Mouse (Mus musculus): ENCODE data around the gene Hist1h2ae. TPM values are rescaled to one million over a fixed set of nuclear protein-coding genes. Genes with fewer than 3 reads are reported as not detected.
"Not testable (repeated sequence)": the region's sequence is repeated elsewhere in the genome, so short reads cannot be mapped to it uniquely, and the experiment has no call there.

Gene Hist1h2ae
- total RNA-seq, 1 experiment = 587 TPM

- Histone ChIP-seq H3K36me3 (ENCODE audit: control insufficient read depth, insufficient read depth, low read length, poor library complexity, severe bottlenecking) (no peaks in the 10 kb centered on the region), H3K9me3 (ENCODE audit: control insufficient read depth, insufficient read depth, low read depth, low read length) (no peaks in the 10 kb centered on the region), H3K27ac (ENCODE audit: insufficient read depth, low read depth, low read length, poor library complexity, severe bottlenecking) (no peak overlapping the region), H3K4me3 (ENCODE audit: insufficient read depth in 1 of 2, low read depth in 1 of 2, low read length in 2 of 2, poor library complexity in 1 of 2, severe bottlenecking in 1 of 2) (no peak overlapping the region), H3K4me1 (ENCODE audit: control insufficient read depth in 2 of 2, insufficient read depth in 2 of 2, low read length in 2 of 2, poor library complexity in 1 of 2) (peaks cover 7 to 13% of the 10 kb centered on the region in 2 experiments), H3K9ac (ENCODE audit: insufficient read depth, low read depth, low read length, poor library complexity, severe bottlenecking) (no peak overlapping the region)
- no peak for DNase-seq (ENCODE audit: low read depth, low spot score)
- TF ChIP-seq MAFK (IDR thresholded peaks at IDR 0.05; ENCODE audit: insufficient read depth, low read depth, low read length) (no peak), ZNF384 (IDR thresholded peaks at IDR 0.05; ENCODE audit: low read depth, low read length) (no peak), CHD2 (IDR thresholded peaks at IDR 0.05; ENCODE audit: low read depth, low read length) (no peak), ZC3H11A (IDR thresholded peaks at IDR 0.05; ENCODE audit: borderline replicate concordance, low read depth, low read length) (no peak), HCFC1 (IDR thresholded peaks at IDR 0.05; ENCODE audit: borderline replicate concordance, insufficient read depth, low read length) (no peak)
- in situ Hi-C loops (cut with MboI; ENCODE audit: low sequenced_read_pairs in 2 of 2, unreplicated experiment in 2 of 2) = no loop called here
Measured at GRCm38 (mm10) chr13:23592614-23593013, 21.6 kb upstream of the Hist1h2ae start.

- H3K9me3 ChIP-seq (ENCODE audit: control insufficient read depth, insufficient read depth, low read depth, low read length); H3K36me3 ChIP-seq (ENCODE audit: control insufficient read depth, insufficient read depth, low read length, poor library complexity, severe bottlenecking); H3K4me3 ChIP-seq (ENCODE audit: insufficient read depth in 1 of 2, low read depth in 1 of 2, low read length in 2 of 2, poor library complexity in 1 of 2, severe bottlenecking in 1 of 2); DNase-seq (ENCODE audit: low read depth, low spot score); H3K27ac ChIP-seq (ENCODE audit: insufficient read depth, low read depth, low read length, poor library complexity, severe bottlenecking); in situ Hi-C loops (cut with MboI; ENCODE audit: low sequenced_read_pairs in 2 of 2, unreplicated experiment in 2 of 2); H3K9ac ChIP-seq (ENCODE audit: insufficient read depth, low read depth, low read length, poor library complexity, severe bottlenecking): not testable (repeated sequence)
- peaks cover 7 to 14% of the 10 kb centered on the region in 2 experiments for H3K4me1 ChIP-seq (ENCODE audit: control insufficient read depth in 2 of 2, insufficient read depth in 2 of 2, low read length in 2 of 2, poor library complexity in 1 of 2)
Measured at GRCm38 (mm10) chr13:23591886-23592285, 20.9 kb upstream of the Hist1h2ae start.

DNA sequence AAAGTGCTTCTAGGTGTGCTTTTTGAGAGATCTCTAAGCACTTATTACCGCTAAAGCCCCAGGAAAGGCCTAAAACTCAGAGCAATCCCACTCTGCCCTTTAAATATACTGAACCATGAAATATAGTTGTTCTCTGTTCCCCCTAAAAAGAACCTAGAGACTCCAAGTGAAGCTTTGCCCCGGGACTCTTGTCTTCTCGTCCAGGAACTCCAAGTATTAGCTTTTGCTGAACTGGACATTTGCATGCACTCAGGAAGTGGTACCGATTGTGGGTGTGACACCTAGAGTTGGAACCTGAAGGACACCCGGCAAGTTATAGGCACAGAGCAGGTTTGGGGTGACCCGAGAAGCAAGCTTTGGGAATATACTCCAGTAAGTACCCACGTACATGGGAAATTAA is 20.2 kb upstream of the Hist1h2ae start:
- Histone ChIP-seq H3K4me3 (ENCODE audit: insufficient read depth in 1 of 2, low read depth in 1 of 2, low read length in 2 of 2, poor library complexity in 1 of 2, severe bottlenecking in 1 of 2) (no peak overlapping the region), H3K9me3 (ENCODE audit: control insufficient read depth, insufficient read depth, low read depth, low read length) (no peaks in the 10 kb centered on the region), H3K27ac (ENCODE audit: insufficient read depth, low read depth, low read length, poor library complexity, severe bottlenecking) (no peak overlapping the region), H3K4me1 (ENCODE audit: control insufficient read depth in 2 of 2, insufficient read depth in 2 of 2, low read length in 2 of 2, poor library complexity in 1 of 2) (peaks cover 6 to 14% of the 10 kb centered on the region in 2 experiments), H3K36me3 (ENCODE audit: control insufficient read depth, insufficient read depth, low read length, poor library complexity, severe bottlenecking) (no peaks in the 10 kb centered on the region), H3K9ac (ENCODE audit: insufficient read depth, low read depth, low read length, poor library complexity, severe bottlenecking) (no peak overlapping the region)
- TF ChIP-seq ZC3H11A (IDR thresholded peaks at IDR 0.05; ENCODE audit: borderline replicate concordance, low read depth, low read length) = no peak
- DNase-seq (ENCODE audit: low read depth, low spot score) = no peak
- in situ Hi-C loops (cut with MboI; ENCODE audit: low sequenced_read_pairs in 2 of 2, unreplicated experiment in 2 of 2) = no loop called here

DNA sequence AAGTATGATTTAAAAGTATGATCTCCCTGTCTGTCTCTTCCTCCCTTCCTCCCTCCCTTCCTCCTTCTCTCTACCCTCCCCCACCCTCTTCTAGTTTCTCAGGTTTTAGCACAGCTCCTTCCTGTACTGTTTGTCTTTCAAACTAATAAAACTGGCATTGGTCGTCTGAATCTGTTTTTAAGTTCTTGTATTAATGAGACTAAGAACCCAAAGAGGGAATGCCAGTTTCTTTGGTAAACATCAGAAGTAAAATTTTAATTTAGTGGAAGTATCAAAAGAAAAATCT is 15.9 kb upstream of the Hist1h2ae start:
- peaks cover 0 to 10% of the 10 kb centered on the region in 2 experiments; a peak in 2 of 4 replicates for H3K4me1 ChIP-seq (ENCODE audit: control insufficient read depth in 2 of 2, insufficient read depth in 2 of 2, low read length in 2 of 2, poor library complexity in 1 of 2)
- no peak for TF ChIP-seq MAFK (IDR thresholded peaks at IDR 0.05; ENCODE audit: insufficient read depth, low read depth, low read length)
- no peak for TF ChIP-seq ZNF384 (IDR thresholded peaks at IDR 0.05; ENCODE audit: low read depth, low read length)
- no peak for TF ChIP-seq HCFC1 (IDR thresholded peaks at IDR 0.05; ENCODE audit: borderline replicate concordance, insufficient read depth, low read length)
- TF ChIP-seq CHD2 (IDR thresholded peaks at IDR 0.05; ENCODE audit: low read depth, low read length) = no peak
- no peak for TF ChIP-seq ZC3H11A (IDR thresholded peaks at IDR 0.05; ENCODE audit: borderline replicate concordance, low read depth, low read length)
- peak overlapping the region; percentile 55 to 65 for H3K4me3 ChIP-seq (ENCODE audit: insufficient read depth in 1 of 2, low read depth in 1 of 2, low read length in 2 of 2, poor library complexity in 1 of 2, severe bottlenecking in 1 of 2)
- H3K27ac ChIP-seq (ENCODE audit: insufficient read depth, low read depth, low read length, poor library complexity, severe bottlenecking) = peak overlapping the region; percentile 99; the same call in 1 of the 2 replicates
- DNase-seq (ENCODE audit: low read depth, low spot score) = no peak
- in situ Hi-C loops (cut with MboI; ENCODE audit: low sequenced_read_pairs in 2 of 2, unreplicated experiment in 2 of 2) = no loop called here
- peak overlapping the region; percentile 93 for H3K9ac ChIP-seq (ENCODE audit: insufficient read depth, low read depth, low read length, poor library complexity, severe bottlenecking)
- H3K9me3 ChIP-seq (ENCODE audit: control insufficient read depth, insufficient read depth, low read depth, low read length) = no peaks in the 10 kb centered on the region
- H3K36me3 ChIP-seq (ENCODE audit: control insufficient read depth, insufficient read depth, low read length, poor library complexity, severe bottlenecking) = no peaks in the 10 kb centered on the region

DNA sequence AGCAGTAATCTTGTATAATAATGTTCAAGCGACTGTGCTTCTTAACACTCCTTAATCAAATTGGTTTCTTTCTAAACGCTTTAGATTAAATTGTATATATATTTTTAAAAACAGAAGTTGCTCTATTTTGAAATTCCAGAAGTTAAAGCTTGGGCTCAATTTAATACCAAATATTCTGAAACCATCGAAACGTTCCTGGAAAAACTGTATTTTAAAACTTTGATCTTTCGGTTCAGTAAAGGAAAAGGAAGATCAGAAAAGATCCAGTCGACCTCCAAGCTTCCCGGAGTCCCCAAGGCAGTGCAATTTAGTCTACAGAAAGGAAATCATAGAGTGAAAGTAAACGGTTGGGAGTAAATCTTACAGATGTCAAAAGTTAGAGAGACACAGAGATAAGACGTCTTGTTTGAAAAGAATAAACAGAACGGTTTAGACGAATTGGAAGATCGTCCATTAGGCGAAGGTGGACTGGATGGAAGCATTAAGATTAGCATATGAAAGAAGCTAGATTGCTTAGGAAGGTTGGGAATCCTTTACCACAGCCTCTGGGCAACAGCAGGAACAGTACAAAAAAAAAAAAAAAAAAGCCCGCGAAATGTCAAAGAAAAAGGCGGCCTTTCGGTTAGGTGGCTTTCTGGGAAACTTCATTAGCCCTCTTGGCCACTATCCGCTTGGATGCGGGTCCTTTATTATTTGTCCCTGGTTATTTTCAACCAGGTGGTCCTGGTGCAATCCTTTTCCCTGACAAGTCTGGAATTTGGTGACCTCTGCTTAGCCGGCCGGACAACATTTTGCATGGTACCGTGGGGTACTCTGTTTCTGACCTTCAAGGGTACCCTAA is 15.3 kb upstream of the Hist1h2ae start:
- peak overlapping the region; percentile 99 for H3K27ac ChIP-seq (ENCODE audit: insufficient read depth, low read depth, low read length, poor library complexity, severe bottlenecking)
- TF ChIP-seq MAFK (IDR thresholded peaks at IDR 0.05; ENCODE audit: insufficient read depth, low read depth, low read length) (no peak), ZNF384 (IDR thresholded peaks at IDR 0.05; ENCODE audit: low read depth, low read length) (peak; percentile 99)
- DNase-seq (ENCODE audit: low read depth, low spot score) = no peak
- peak overlapping the region; percentile 93 for H3K9ac ChIP-seq (ENCODE audit: insufficient read depth, low read depth, low read length, poor library complexity, severe bottlenecking)
- in situ Hi-C loops (cut with MboI; ENCODE audit: low sequenced_read_pairs in 2 of 2, unreplicated experiment in 2 of 2) = no loop called here
- no peaks in the 10 kb centered on the region for H3K36me3 ChIP-seq (ENCODE audit: control insufficient read depth, insufficient read depth, low read length, poor library complexity, severe bottlenecking)
- H3K4me1 ChIP-seq (ENCODE audit: control insufficient read depth in 2 of 2, insufficient read depth in 2 of 2, low read length in 2 of 2, poor library complexity in 1 of 2) = peaks cover 0 to 10% of the 10 kb centered on the region in 2 experiments; a peak in 2 of 4 replicates
- H3K4me3 ChIP-seq (ENCODE audit: insufficient read depth in 1 of 2, low read depth in 1 of 2, low read length in 2 of 2, poor library complexity in 1 of 2, severe bottlenecking in 1 of 2) = peak overlapping the region; percentile 55 to 65
- H3K9me3 ChIP-seq (ENCODE audit: control insufficient read depth, insufficient read depth, low read depth, low read length) = no peaks in the 10 kb centered on the region

Measured in ES-E14 (cell line).